In the genomic region with DNA sequence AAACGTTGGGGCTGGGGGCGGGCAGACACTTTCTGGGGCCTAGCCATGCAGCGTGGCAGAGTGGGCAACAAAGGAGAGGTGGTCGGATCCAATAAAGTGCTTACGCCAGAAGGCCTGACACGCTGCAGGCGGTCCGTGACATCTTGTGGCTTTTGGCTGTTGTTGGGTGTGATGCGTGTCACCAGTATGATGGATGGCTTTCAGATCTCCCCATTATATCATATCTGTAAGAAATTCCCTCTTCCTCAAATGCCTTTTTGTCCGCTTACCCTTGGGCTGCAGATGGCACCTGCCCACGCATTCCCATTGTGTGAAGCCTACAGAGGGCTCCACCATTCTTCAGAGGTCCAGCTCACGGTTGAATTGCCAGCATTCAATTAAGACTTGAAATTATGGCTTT, we compare ENCODE assay signal across 20 mouse cellular contexts. TPM values are rescaled to one million over a fixed set of nuclear protein-coding genes. Genes with fewer than 3 reads are reported as not detected.
DNase-seq lines count a peak whose midpoint lies in the region; ATAC-seq lines count a peak whose summit lies in the region.
"Had no signal": no experiment of that assay in that cellular context is flagged by ENCODE, and none has a peak within 500 bp of the region (broad histone marks: within the 10 kb centered on the region; RNA-seq: fewer than 3 reads in every experiment).

No protein-coding gene starts in this region.

- peak; percentile 83 for ATAC-seq in hindbrain, embryonic 12.5 days (ENCODE audit: low FRiP score)
- ATAC-seq in hindbrain, embryonic 16.5 days: no peak
- ATAC-seq in midbrain, embryonic 12.5 days (ENCODE audit: low FRiP score, low read depth): peak; percentile 47; the same call in 1 of the 2 replicates
- no peak for ATAC-seq in midbrain, embryonic 16.5 days
- ATAC-seq: activated CD4-positive, CD25-positive, alpha-beta regulatory T cell, adult 4 months; forebrain, embryonic 13.5 days; forebrain, postnatal 0 days; intestine, embryonic 15.5 days; Patski had no signal

- no peak overlapping the region for H3K4me3 ChIP-seq in hindbrain, embryonic 12.5 days
- H3K4me3 ChIP-seq in hindbrain, embryonic 16.5 days (ENCODE audit: low read length): no peak overlapping the region
- no peak overlapping the region for H3K4me3 ChIP-seq in midbrain, embryonic 12.5 days
- H3K4me3 ChIP-seq in midbrain, embryonic 16.5 days (ENCODE audit: low read depth, low read length): no peak overlapping the region
- H3K4me3 ChIP-seq: embryonic facial prominence, embryonic 12.5 days; forebrain, embryonic 13.5 days; gastrocnemius, adult 2 months; heart, embryonic 12.5 days; intestine, embryonic 15.5 days had no signal

- H3K4me1 ChIP-seq in hindbrain, embryonic 12.5 days: peaks cover 9% of the 10 kb centered on the region
- H3K4me1 ChIP-seq in hindbrain, embryonic 16.5 days (ENCODE audit: control insufficient read depth, insufficient read depth, low read depth, low read length): no peaks in the 10 kb centered on the region
- H3K4me1 ChIP-seq in midbrain, embryonic 12.5 days: peaks cover 23% of the 10 kb centered on the region
- H3K4me1 ChIP-seq in midbrain, embryonic 16.5 days (ENCODE audit: control insufficient read depth, insufficient read depth, low read length): peaks cover 8% of the 10 kb centered on the region
- H3K4me1 ChIP-seq: embryonic facial prominence, embryonic 12.5 days; heart, embryonic 12.5 days; intestine, embryonic 15.5 days had no signal

- H3K36me3 ChIP-seq in hindbrain, embryonic 12.5 days: no peaks in the 10 kb centered on the region
- H3K36me3 ChIP-seq in hindbrain, embryonic 16.5 days (ENCODE audit: control insufficient read depth, insufficient read depth, low read length): no peaks in the 10 kb centered on the region
- no peaks in the 10 kb centered on the region for H3K36me3 ChIP-seq in midbrain, embryonic 12.5 days
- no peaks in the 10 kb centered on the region for H3K36me3 ChIP-seq in midbrain, embryonic 16.5 days (ENCODE audit: control insufficient read depth, insufficient read depth, low read length)
- H3K36me3 ChIP-seq: embryonic facial prominence, embryonic 12.5 days; heart, embryonic 12.5 days; intestine, embryonic 15.5 days had no signal

- H3K27ac ChIP-seq in hindbrain, embryonic 12.5 days: peak overlapping the region; percentile 1; the same call in 1 of the 2 replicates
- no peak overlapping the region for H3K27ac ChIP-seq in hindbrain, embryonic 16.5 days (ENCODE audit: low read depth, low read length)
- H3K27ac ChIP-seq in midbrain, embryonic 12.5 days (replicated peaks): no peak overlapping the region
- H3K27ac ChIP-seq in midbrain, embryonic 16.5 days (ENCODE audit: low read length): no peak overlapping the region
- H3K27ac ChIP-seq: embryonic facial prominence, embryonic 12.5 days; forebrain, embryonic 13.5 days; gastrocnemius, adult 2 months; intestine, embryonic 15.5 days had no signal

- no peak overlapping the region for H3K4me2 ChIP-seq in hindbrain, embryonic 12.5 days (replicated peaks)
- H3K4me2 ChIP-seq in hindbrain, embryonic 16.5 days (ENCODE audit: low read length): no peak overlapping the region
- no peak overlapping the region for H3K4me2 ChIP-seq in midbrain, embryonic 12.5 days (replicated peaks)
- H3K4me2 ChIP-seq in midbrain, embryonic 16.5 days (ENCODE audit: low read length): no peak overlapping the region
- H3K4me2 ChIP-seq: embryonic facial prominence, embryonic 12.5 days; forebrain, embryonic 13.5 days; heart, embryonic 12.5 days; intestine, embryonic 15.5 days had no signal

- no peaks in the 10 kb centered on the region for H3K9me3 ChIP-seq in hindbrain, embryonic 12.5 days (replicated peaks)
- no peaks in the 10 kb centered on the region for H3K9me3 ChIP-seq in hindbrain, embryonic 16.5 days (ENCODE audit: control insufficient read depth, low read length)
- H3K9me3 ChIP-seq in midbrain, embryonic 12.5 days: no peaks in the 10 kb centered on the region
- H3K9me3 ChIP-seq in midbrain, embryonic 16.5 days (replicated peaks; ENCODE audit: control insufficient read depth, low read length, poor library complexity, severe bottlenecking): no peaks in the 10 kb centered on the region
- H3K9me3 ChIP-seq: embryonic facial prominence, embryonic 12.5 days; forebrain, embryonic 13.5 days; heart, embryonic 12.5 days; intestine, embryonic 15.5 days had no signal

- no peaks in the 10 kb centered on the region for H3K27me3 ChIP-seq in hindbrain, embryonic 12.5 days
- H3K27me3 ChIP-seq in hindbrain, embryonic 16.5 days (replicated peaks; ENCODE audit: control insufficient read depth, insufficient read depth, low read length): no peaks in the 10 kb centered on the region
- H3K27me3 ChIP-seq in midbrain, embryonic 12.5 days: no peaks in the 10 kb centered on the region
- H3K27me3 ChIP-seq in midbrain, embryonic 16.5 days (ENCODE audit: control insufficient read depth, insufficient read depth, low read depth, low read length): no peaks in the 10 kb centered on the region
- H3K27me3 ChIP-seq: embryonic facial prominence, embryonic 12.5 days; forebrain, embryonic 13.5 days; heart, embryonic 12.5 days; intestine, embryonic 15.5 days; Patski had no signal

- WGBS in hindbrain, embryonic 12.5 days: 52% methylated on average over 12 of the region's 12 CpGs
- WGBS in hindbrain, embryonic 16.5 days: 47% methylated on average over 12 of the region's 12 CpGs
- 71% methylated on average over 12 of the region's 12 CpGs for WGBS in midbrain, embryonic 12.5 days
- 63% methylated on average over 12 of the region's 12 CpGs for WGBS in midbrain, embryonic 16.5 days

- DNase-seq in embryo, embryonic 11 days: peak; percentile 29
- no peak for DNase-seq in embryo, embryonic 9.5 days (ENCODE audit: extremely low spot score)
- peak; percentile 47 for DNase-seq in retina, embryonic 14.5 days (ENCODE audit: low spot score)
- DNase-seq in frontal cortex, postnatal 10 days (ENCODE audit: low spot score in 2 of 2): no peak
- DNase-seq: adrenal gland, postnatal 14 days; cerebellum, adult 18-20 months; cerebellum, adult 9-11 months; forebrain, postnatal 0 days; gastrocnemius, adult 2 months; gastrocnemius, postnatal 25 days had no signal

- no peak overlapping the region for H3K9ac ChIP-seq in hindbrain, embryonic 12.5 days
- no peak overlapping the region for H3K9ac ChIP-seq in hindbrain, embryonic 16.5 days (ENCODE audit: low read depth, low read length)
- no peak overlapping the region for H3K9ac ChIP-seq in midbrain, embryonic 12.5 days (replicated peaks)
- H3K9ac ChIP-seq in midbrain, embryonic 16.5 days (ENCODE audit: low read depth, low read length): no peak overlapping the region
- H3K9ac ChIP-seq: embryonic facial prominence, embryonic 12.5 days; forebrain, embryonic 13.5 days; forebrain, postnatal 0 days; heart, embryonic 12.5 days; intestine, embryonic 15.5 days had no signal

RNA-seq across cellular contexts. Expression of a gene that starts 25.1 kb away (rescaled TPM):
- 34.5 and 37.0 TPM in 2 replicates for polyA plus RNA-seq in hindbrain, embryonic 12.5 days (2016; fragmentation: Nextera tagmentation; extraction: Ambion mirVana)
- polyA plus RNA-seq in hindbrain, embryonic 16.5 days (2015; fragmentation: Nextera tagmentation; extraction: Ambion mirVana): 37.7 and 40.8 TPM in 2 replicates
- polyA plus RNA-seq in midbrain, embryonic 12.5 days (2016; fragmentation: Nextera tagmentation; extraction: Ambion mirVana): 32.9 and 39.4 TPM in 2 replicates
- 30.4 and 36.8 TPM in 2 replicates for polyA plus RNA-seq in midbrain, embryonic 16.5 days (2015; fragmentation: Nextera tagmentation; extraction: Ambion mirVana)

Comparison
In these comparisons a context has a peak if more than half of its experiments do, and no peak if none do; other contexts are left out.
1. DNase-seq: peak in embryo, embryonic 11 days (single experiment) and retina, embryonic 14.5 days (single experiment); none in embryo, embryonic 9.5 days (single experiment) and frontal cortex, postnatal 10 days (0 of 2).
2. ATAC-seq: peak in hindbrain, embryonic 12.5 days (single experiment) and midbrain, embryonic 12.5 days (single experiment); none in hindbrain, embryonic 16.5 days (single experiment) and midbrain, embryonic 16.5 days (single experiment).